Mouse (Mus musculus) brain, embryonic 18.5 days (tissue): ENCODE measurements at regions not wholly inside any gene's neighbourhood (a gene's known extent, or its start where the extent isn't known, plus 50 kb on each side); places are given as distances from the start of the nearest gene placed in this dataset.

Experiments used
- DNase-seq: peaks from one replicate; pipeline ENCODE4 v3.0.0-alpha.2; 2012; ENCODE audit warnings: low read depth, low spot score

DNA sequence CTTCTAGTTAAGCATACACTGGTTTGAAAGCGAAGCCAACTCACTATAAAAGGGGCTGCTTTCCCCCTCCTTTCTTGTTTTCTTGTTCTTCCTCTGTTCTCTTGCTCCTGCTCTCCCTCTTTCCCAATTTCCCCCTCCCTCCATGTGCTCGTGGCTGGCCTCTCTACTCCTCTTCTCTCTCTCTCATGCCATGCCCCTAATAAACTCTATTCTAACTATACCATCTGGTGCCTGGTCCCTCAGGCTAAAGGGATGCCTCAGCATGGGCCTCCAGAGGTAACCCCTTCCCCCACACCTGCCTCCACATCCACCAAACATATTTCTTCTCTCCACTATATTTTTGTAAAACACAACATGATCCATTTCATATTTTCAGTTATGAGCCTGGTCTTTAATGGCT lies 210.1 kb downstream of the Gja1 start:
- no peak for DNase-seq

DNA sequence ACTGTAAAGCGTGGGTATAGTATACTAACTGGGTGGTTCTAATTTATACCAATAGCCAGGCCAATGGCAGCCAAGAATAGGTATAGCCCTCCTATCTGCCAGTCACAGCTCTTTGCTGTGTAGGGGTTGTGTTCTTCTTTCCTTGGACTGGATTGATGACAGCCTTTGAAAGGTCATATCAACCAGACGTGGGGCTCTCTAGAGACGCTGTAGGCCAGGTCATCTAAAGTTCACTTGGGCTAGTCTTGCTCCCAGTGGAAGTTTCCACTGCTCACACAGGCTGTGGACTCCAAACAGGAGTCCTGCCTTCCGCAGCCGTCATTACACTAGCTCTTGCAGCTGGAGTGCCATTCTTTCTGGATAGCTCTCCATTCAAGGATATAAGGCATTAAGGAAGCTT lies 220.3 kb downstream of the Gja1 start:
- DNase-seq: no peak

DNA sequence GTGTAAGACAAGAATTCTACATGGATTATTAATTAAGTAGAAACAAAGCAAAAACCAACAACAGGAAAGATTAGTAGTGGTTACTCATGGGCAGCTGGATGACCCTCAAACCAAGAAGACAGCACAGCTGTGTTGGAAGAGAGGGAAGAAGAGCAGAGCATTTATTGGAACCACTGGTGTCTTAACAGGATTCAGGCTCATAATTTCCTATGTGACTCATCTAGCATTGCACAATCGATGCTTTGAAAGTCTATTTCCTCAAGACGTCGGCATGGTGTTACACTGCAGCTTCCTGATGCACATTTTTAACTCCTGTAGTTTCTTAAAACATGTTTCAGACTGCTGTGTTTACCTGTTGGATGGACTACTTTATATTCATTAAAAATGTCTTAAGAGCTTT lies 221.1 kb downstream of the Gja1 start:
- DNase-seq: no peak

GRCm38 (mm10) chr10:56599923-56600322 lies 222.8 kb downstream of the Gja1 start:
- DNase-seq: no peak

DNA sequence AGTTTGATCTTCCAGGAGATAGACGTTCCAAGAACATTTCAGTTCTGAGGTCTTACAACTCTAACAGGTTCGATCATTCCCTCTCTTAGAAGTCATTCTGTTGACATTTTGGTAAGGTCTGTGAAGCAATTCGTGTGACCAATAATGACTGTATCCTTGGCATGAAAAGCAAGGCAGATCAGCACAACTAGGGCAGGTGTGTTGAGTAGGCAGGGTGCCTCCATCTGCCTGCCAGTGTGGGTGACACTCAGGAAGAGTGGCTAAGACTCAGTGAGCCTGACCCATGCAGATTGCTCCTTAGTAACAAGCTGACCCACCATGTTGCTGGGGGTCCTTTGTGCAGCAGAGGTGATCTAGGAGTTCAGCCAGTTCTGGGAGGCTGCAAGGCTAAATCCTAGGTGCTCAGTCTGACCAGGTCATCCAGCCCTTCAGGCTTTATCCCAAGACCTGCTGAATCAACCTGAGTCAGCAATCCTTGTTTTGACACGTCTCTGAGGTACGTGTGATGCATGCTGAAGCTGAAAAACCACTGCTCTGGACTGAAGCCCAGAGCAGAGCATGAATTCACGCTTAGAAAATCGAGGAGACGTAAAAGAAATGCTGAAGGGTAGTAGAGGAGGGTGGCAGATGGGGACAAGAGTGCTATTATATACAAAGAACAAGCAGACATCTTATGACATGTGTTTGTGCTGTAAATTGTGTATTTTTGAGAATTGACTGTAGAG lies 234.6 kb downstream of the Gja1 start:
- no peak for DNase-seq

- DNase-seq: no peak
These were observed 265.5 kb downstream of the Gja1 start for GRCm38 (mm10) chr10:56642656-56643055.

DNA sequence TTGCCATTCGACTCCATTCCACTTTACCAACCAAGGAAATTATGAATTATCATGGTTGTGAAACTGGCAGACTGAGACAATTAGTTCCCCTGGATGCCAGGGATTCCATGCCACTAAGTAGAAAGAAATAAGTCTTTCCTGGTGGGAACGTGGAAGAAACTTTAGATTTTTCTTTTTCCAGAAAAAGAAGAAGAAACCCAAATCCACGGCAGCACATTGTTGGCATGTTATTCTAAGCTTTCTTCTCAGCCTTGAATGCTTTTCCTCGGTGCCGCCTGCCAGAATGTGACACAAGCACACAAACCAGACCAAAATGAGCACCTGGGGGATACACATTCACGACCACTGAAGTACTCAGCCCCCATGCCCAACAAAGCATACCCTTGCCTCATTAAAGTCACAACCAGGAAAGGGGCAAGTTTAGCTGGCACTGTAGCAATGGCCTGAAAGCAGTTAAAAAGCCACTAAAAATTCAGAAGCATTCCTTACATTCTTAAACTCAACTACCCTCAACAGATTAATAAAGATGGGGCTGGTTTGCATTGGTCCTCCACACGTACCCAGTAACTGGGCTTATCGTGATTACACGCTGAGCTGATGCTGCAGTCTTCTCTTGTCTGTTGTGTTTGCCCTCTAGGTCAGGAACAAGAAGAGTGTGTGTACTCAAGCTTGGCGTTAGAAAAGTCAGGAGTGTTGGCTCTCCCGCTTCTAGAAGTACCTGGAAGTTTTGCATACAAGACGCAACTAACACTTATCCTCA lies 266.4 kb downstream of the Gja1 start:
- DNase-seq: no peak

DNA sequence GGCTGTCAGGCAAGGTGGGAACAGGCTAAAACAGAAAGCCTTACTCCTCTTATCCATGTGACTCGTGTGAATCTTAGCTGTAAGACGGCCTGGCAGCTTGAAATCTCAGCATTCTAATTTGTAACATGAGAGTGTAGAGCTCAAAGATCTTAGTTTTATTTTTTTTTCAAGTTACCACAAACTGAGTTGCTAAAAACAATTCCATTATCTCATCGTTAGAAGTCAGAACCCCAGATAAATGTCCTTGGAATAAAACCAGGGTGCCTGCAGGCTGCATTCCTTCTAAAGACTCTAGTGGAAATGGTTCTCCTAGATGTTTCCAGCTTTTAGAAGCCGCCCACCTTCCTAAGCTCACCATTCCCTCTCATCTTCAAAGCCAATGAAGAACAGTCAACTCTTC lies 283.4 kb downstream of the Gja1 start:
- DNase-seq: no peak

GRCm38 (mm10) chr10:56673919-56674318 lies 296.8 kb downstream of the Gja1 start:
- DNase-seq: no peak

- no peak for DNase-seq
These were observed 305.8 kb downstream of the Gja1 start for GRCm38 (mm10) chr10:56682901-56683300.

DNA sequence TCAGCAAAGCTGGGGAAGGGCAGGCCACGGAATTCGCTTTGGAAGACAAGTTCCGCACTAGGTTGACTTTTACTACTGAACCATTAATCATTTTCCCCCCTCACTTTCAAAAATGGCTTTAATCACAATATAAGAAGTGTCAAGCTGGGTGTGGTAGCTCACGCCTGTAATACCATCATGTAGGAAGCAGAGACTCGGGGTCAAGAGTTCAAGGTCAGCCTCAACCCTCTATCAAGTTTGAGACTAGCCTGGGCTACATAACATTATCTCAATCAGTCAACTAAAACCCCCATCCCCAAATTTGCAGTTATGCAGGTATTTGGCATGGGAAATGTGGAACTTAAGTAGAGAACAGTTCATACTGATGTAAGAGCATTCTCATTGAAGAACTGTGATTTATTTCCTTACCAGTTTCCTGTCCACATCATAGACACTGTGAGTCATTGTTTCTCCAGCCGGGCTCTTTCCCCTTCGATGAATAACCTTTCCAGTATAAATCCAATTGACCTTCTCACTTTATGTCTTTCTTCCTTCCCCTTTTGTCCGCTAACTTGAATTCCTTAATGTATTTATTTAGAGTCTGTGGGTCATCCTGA lies 308.6 kb downstream of the Gja1 start:
- DNase-seq: no peak

GRCm38 (mm10) chr10:56691467-56691866 lies 314.3 kb downstream of the Gja1 start:
- no peak for DNase-seq

GRCm38 (mm10) chr10:56695100-56695499 lies 318.0 kb downstream of the Gja1 start:
- no peak for DNase-seq

DNA sequence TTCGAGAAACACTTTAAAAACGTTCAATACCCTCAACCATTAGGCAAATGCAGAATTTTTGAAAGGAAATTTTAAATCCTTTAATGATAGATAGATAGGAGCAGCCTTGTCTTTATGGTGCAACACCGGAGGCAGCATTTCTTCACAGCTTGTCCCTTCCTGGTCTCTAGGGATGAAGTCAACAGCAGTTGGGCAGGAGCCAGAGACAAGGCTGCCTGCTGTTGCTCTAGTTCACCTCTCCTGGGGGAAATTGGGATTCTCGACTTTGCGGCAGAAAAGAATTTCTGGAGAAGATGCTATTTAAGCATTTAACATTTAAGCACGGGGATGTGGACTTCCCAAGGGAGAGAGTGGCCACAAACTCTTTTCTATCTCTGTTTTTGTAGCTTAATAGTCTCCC lies 323.0 kb downstream of the Gja1 start:
- DNase-seq: no peak

- DNase-seq: no peak
These were observed 331.3 kb downstream of the Gja1 start for GRCm38 (mm10) chr10:56708411-56708810.

- DNase-seq: no peak
These were observed 331.8 kb downstream of the Gja1 start for GRCm38 (mm10) chr10:56708886-56709285.

DNA sequence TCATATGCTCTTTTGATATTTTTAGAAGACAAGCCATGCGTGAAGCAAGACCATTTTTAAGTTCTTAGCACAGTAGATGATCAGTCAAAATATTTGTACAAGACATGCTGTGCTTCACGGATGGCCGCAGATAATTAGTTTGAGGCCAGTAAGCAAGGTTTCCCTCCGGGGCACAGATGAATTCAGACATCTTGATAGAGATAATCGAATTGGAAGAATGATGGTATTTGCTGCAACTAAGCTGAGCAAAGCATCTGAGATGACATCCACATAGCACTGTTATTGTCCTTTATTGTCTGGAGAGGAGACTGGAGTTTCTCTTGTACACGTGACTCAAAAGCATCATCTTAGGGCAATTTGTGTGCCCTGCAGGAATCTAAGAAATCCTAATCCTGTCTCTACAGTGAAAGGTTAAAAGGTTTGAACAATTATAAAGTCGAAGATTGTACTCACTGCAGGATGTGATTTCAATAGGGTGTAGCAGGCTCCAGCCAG lies 335.5 kb downstream of the Gja1 start:
- no peak for DNase-seq

DNA sequence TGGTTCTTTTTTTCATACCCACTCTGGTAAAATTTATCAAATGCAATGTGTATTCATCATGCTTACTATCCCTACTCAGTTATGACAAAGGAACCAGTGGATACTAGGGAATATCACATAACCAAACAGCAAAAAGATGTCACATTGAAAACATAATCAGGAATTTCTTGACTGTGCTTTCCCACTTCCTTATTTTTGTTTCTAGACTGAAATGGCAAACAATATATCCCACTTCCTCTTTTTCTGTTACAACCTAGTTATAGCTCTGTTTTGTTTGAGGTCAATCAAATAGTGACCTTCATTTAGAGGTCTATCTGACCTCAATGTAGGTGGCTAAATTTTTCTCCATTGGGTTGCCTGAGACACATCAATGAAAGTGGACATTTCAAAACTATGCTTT lies 359.9 kb downstream of the Gja1 start:
- no peak for DNase-seq

DNA sequence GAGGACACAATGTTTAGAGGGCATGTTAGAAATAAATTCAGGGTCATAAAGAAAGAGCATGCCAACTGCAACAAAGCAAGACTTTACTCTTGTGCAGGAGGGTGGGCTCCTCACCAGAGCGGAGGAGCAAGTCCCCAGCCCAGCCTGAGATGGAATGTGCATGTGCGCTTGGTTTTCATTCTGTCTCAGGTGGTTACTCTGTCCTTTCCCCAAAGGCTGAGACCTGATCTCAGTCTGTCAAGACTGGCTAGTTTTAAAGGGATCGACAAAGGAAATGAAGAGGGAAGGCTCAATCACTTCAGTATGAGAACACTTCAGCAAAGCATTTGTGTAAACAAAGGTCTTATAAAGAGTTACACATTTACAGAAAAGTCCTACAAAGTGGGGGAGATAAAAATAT lies 362.5 kb downstream of the Gja1 start:
- DNase-seq: no peak

GRCm38 (mm10) chr10:56752134-56752533 lies 375.0 kb downstream of the Gja1 start:
- DNase-seq: no peak

GRCm38 (mm10) chr10:56753576-56753975 lies 376.4 kb downstream of the Gja1 start:
- DNase-seq: no peak

- no peak for DNase-seq
These were observed 377.5 kb downstream of the Gja1 start for GRCm38 (mm10) chr10:56754546-56755175.
